Mouse (Mus musculus): Measurements from ENCODE around the gene Prune1. TPM values are rescaled to one million over a fixed set of nuclear protein-coding genes. Genes with fewer than 3 reads are reported as not detected.

Prune1 gene
- polyA plus RNA-seq, 1 experiment, result 24.2 TPM

GRCm38 (mm10) chr3:95250361-95250760 is 31.5 kb downstream of the Prune1 start:
- TF ChIP-seq POLR2A (IDR thresholded peaks at IDR 0.05; ENCODE audit: borderline replicate concordance, extremely low read depth, low read depth, low read length) (no peak), CTCF (IDR thresholded peaks at IDR 0.05; ENCODE audit: insufficient read depth, low read length) (no peak)
- no peak for DNase-seq
- no peaks in the 10 kb centered on the region for H3K4me1 ChIP-seq (ENCODE audit: control insufficient read depth, insufficient read depth, low read length)
- no peak overlapping the region for H3K4me3 ChIP-seq (replicated peaks; ENCODE audit: extremely low read depth, low read depth, low read length)
- WGBS, result 67% methylated on average over 5 of the region's 5 CpGs

DNA sequence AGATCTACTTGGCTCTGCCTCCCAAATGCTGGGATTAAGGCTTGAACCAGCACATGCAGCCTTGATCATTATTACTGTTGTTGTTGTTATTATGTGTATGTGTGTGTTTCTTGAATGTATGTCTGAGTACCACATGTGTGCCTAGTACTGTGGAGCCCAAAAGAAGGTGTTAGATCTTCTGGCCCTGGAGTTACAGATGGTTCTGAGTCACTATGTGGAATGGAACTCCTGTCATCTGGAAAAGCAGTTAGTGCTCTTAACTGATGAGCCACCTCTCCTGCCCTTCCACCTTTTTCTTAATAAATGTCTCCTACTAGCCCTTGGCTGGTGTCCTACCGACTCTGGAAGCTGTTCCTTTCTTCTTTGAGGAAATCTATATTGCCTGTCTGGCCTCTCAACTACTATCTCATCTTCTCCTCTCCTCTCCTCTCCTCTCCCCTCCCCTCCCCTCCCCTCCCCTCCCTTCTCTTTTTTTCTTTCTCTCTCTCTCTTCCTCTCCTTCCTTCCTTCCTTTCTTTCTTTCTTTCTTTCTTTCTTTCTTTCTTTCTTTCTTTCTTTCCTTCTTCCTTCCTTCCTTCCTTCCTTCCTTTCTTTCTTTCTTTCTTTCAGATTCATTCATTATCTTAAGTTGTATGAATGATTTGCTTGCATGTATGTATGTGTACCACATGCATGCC is 34.1 kb downstream of the Prune1 start:
- Histone ChIP-seq H3K4me1 (ENCODE audit: control insufficient read depth, insufficient read depth, low read length) (no peaks in the 10 kb centered on the region), H3K4me3 (replicated peaks; ENCODE audit: extremely low read depth, low read depth, low read length) (no peak overlapping the region)
- no peak for DNase-seq
- 59% methylated on average over 1 of the region's 1 CpGs for WGBS
- TF ChIP-seq CTCF (IDR thresholded peaks at IDR 0.05; ENCODE audit: insufficient read depth, low read length) (no peak), POLR2A (IDR thresholded peaks at IDR 0.05; ENCODE audit: borderline replicate concordance, extremely low read depth, low read depth, low read length) (no peak)

DNA sequence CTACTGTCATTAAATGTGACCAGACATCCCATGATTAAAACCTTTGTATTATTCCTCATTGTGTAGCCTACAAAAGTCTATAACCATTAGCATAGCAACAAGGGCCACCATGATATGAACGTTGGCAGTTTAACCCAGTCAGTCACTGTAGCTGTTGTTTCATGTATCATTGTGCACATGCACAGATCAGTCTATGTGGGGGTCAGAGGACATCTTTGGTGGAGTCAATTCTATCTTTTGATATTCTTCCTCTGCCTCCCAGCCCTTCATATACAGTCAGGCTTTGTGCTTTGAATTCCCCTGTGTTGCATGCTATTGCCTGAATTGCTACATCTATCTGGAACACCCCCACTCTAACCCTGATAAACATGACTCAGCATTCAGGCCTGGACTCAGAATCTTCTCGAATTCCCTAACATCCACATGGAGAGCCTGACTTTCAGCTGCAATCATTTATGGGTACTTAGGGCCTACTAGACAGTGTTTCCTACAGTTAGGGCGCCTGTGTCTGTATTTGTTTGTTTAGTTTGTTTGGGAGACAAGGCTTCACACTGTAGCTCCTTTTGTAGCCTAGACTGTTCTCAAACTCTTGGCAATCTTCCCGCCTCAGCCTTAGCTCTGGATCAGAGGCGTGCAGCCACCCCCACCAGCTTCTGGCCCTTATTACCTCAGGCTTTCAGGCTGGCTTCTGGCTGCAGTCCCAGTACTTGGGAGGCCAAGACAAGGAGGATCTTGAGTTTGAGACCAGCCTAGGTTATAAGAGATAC is 35.2 kb downstream of the Prune1 start:
- Histone ChIP-seq H3K4me1 (ENCODE audit: control insufficient read depth, insufficient read depth, low read length) (no peaks in the 10 kb centered on the region), H3K4me3 (replicated peaks; ENCODE audit: extremely low read depth, low read depth, low read length) (no peak overlapping the region)
- TF ChIP-seq CTCF (IDR thresholded peaks at IDR 0.05; ENCODE audit: insufficient read depth, low read length) (no peak), POLR2A (IDR thresholded peaks at IDR 0.05; ENCODE audit: borderline replicate concordance, extremely low read depth, low read depth, low read length) (no peak)
- DNase-seq, result no peak
- WGBS, result 59% methylated on average over 5 of the region's 5 CpGs

GRCm38 (mm10) chr3:95243086-95243485 is 38.8 kb downstream of the Prune1 start:
- 72% methylated on average over 2 of the region's 2 CpGs for WGBS
- Histone ChIP-seq H3K4me3 (replicated peaks; ENCODE audit: extremely low read depth, low read depth, low read length) (no peak overlapping the region), H3K4me1 (ENCODE audit: control insufficient read depth, insufficient read depth, low read length) (no peaks in the 10 kb centered on the region; the same call in 1 of the 2 replicates)
- no peak for DNase-seq
- TF ChIP-seq POLR2A (IDR thresholded peaks at IDR 0.05; ENCODE audit: borderline replicate concordance, extremely low read depth, low read depth, low read length) (no peak), CTCF (IDR thresholded peaks at IDR 0.05; ENCODE audit: insufficient read depth, low read length) (no peak)

DNA sequence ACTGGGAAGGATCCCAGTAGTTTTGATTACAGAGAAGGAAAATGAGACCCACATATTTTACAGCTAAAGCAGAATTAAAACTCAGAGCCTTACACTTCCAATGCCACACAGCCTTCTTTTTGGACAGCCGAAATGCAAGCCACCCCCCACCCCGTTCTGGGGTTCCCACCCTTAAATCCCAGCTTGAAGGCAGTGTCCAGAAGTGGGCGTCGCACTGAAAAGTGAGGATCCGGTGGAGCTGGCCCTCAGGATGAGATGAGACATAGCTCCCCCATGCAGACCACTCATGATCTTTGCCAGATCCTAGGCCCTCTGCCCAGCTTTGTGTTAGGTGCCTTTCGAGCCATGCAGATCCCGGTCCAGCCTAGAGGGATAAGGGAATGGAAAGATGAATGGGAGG is 40.4 kb downstream of the Prune1 start, which contains the start of gene Gm128:
Gene Gm128 (minus strand): TSS at position 101 of the 400 bp plus-strand sequence.
- Histone ChIP-seq H3K4me3 (replicated peaks; ENCODE audit: extremely low read depth, low read depth, low read length) (no peak within 1 kb of the TSS), H3K4me1 (ENCODE audit: control insufficient read depth, insufficient read depth, low read length) (no peaks in the 10 kb centered on the region; the same call in 1 of the 2 replicates)
- WGBS, result 72% methylated on average over 7 of the region's 7 CpGs
- TF ChIP-seq POLR2A (IDR thresholded peaks at IDR 0.05; ENCODE audit: borderline replicate concordance, extremely low read depth, low read depth, low read length) (no peak), CTCF (IDR thresholded peaks at IDR 0.05; ENCODE audit: insufficient read depth, low read length) (no peak)
- no peak for DNase-seq

- DNase-seq, result no peak
- WGBS, result 41% methylated on average over 17 of the region's 17 CpGs
- TF ChIP-seq CTCF (IDR thresholded peaks at IDR 0.05; ENCODE audit: insufficient read depth, low read length) (no peak), POLR2A (IDR thresholded peaks at IDR 0.05; ENCODE audit: borderline replicate concordance, extremely low read depth, low read depth, low read length) (no peak)
- H3K4me3 ChIP-seq (replicated peaks; ENCODE audit: extremely low read depth, low read depth, low read length), result no peak overlapping the region
- no peaks in the 10 kb centered on the region; the same call in 1 of the 2 replicates for H3K4me1 ChIP-seq (ENCODE audit: control insufficient read depth, insufficient read depth, low read length)
Measured at GRCm38 (mm10) chr3:95240900-95241299, 41.0 kb downstream of the Prune1 start.

DNA sequence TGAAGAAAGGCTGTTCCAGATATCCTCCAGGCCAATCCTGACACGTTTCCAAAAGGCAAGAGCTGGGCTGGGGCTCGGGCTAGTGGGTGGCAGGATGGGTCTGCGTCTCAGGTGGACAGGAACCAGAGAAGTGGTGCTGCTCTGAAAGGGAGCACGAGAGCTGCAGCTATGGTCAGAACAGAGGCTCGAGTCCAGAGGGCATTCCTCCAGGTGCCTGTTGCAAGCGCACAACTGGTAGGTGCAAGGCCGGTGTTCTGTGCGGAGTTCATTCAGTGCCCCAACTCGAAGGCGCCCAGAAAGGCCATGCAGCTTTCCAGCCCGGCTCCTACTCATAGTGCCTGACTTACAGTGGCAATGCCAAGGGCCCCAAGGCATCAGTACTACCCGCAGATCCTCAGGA is 41.9 kb downstream of the Prune1 start:
- TF ChIP-seq POLR2A (IDR thresholded peaks at IDR 0.05; ENCODE audit: borderline replicate concordance, extremely low read depth, low read depth, low read length), result no peak
- TF ChIP-seq CTCF (IDR thresholded peaks at IDR 0.05; ENCODE audit: insufficient read depth, low read length), result no peak
- DNase-seq, result no peak
- 84% methylated on average over 12 of the region's 12 CpGs for WGBS
- H3K4me1 ChIP-seq (ENCODE audit: control insufficient read depth, insufficient read depth, low read length), result no peaks in the 10 kb centered on the region; the same call in 1 of the 2 replicates
- H3K4me3 ChIP-seq (replicated peaks; ENCODE audit: extremely low read depth, low read depth, low read length), result no peak overlapping the region

- 66% methylated on average over 6 of the region's 6 CpGs for WGBS
Measured at GRCm38 (mm10) chr3:95239022-95239421, 42.9 kb downstream of the Prune1 start.

DNA sequence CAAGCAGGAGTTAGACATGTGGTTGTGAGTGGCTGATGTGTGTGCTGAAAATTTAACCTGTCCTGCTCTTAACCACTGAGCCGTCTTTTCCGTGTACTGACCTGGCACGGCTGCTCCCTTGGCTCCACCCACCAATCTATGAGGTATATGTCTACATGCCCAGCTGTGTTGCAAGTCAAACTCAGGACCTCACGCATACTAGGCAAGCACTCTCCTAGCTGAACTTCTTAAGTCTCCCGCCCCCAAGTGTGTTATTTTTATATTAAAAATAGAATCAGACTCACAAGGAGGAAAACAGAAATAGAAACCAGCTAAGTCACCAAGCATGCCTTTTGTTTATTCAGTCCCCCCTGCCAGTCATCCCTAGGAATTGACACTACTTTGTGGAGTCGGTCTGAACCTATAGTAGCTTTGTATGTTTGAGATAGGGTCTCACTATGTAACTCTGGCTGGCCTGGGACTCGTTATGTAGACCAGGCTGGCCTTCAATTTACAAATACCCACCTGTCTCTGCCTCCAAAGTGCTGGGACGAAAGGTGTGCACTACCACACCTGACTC is 44.3 kb downstream of the Prune1 start:
- WGBS, result 52% methylated on average over 8 of the region's 8 CpGs
- peaks cover under 1% of the 10 kb centered on the region; the same call in 1 of the 2 replicates for H3K4me1 ChIP-seq (ENCODE audit: control insufficient read depth, insufficient read depth, low read length)
- TF ChIP-seq CTCF (IDR thresholded peaks at IDR 0.05; ENCODE audit: insufficient read depth, low read length) (no peak), POLR2A (IDR thresholded peaks at IDR 0.05; ENCODE audit: borderline replicate concordance, extremely low read depth, low read depth, low read length) (no peak)

More at GRCm38 (mm10) chr3:95239022-95239421, 42.9 kb downstream of the Prune1 start:
- no peaks in the 10 kb centered on the region; the same call in 1 of the 2 replicates for H3K4me1 ChIP-seq (ENCODE audit: control insufficient read depth, insufficient read depth, low read length)
- TF ChIP-seq CTCF (IDR thresholded peaks at IDR 0.05; ENCODE audit: insufficient read depth, low read length), result no peak
- no peak for TF ChIP-seq POLR2A (IDR thresholded peaks at IDR 0.05; ENCODE audit: borderline replicate concordance, extremely low read depth, low read depth, low read length)
- H3K4me3 ChIP-seq (replicated peaks; ENCODE audit: extremely low read depth, low read depth, low read length), result no peak overlapping the region
- no peak for DNase-seq

More for the DNA sequence above, 44.3 kb downstream of the Prune1 start:
- H3K4me3 ChIP-seq (replicated peaks; ENCODE audit: extremely low read depth, low read depth, low read length), result no peak overlapping the region
- DNase-seq, result no peak

Data from lung, adult 2 months (tissue).